Mouse (Mus musculus) spleen, postnatal 36 days (tissue): ENCODE measurements around the gene Srsf2.

ENCODE experiments used
- DNase-seq, 2 experiments: peaks; one replicate each; pipeline ENCODE4 v3.0.0; 2022; ENCODE audit warnings: low spot score in 2 of 2, mixed read lengths in 1 of 2

Gene Srsf2

GRCm38 (mm10) chr11:116810528-116810927 is 42.4 kb downstream of the Srsf2 start:
- no peak for DNase-seq

GRCm38 (mm10) chr11:116809520-116809919 is 43.4 kb downstream of the Srsf2 start:
- DNase-seq = no peak

GRCm38 (mm10) chr11:116808811-116809395 is 44.0 kb downstream of the Srsf2 start:
- no peak for DNase-seq

- peak; percentile 58 to 69 for DNase-seq
Observed at GRCm38 (mm10) chr11:116807938-116808606, 44.8 kb downstream of the Srsf2 start.

- DNase-seq = no peak
Observed at GRCm38 (mm10) chr11:116807526-116807925, 45.4 kb downstream of the Srsf2 start.

GRCm38 (mm10) chr11:116807116-116807515 is 45.8 kb downstream of the Srsf2 start:
- DNase-seq = no peak

- DNase-seq = no peak
Observed at GRCm38 (mm10) chr11:116806136-116807071, 46.5 kb downstream of the Srsf2 start.

- DNase-seq = no peak
Observed at GRCm38 (mm10) chr11:116802709-116803108, 50.2 kb downstream of the Srsf2 start.

- DNase-seq = no peak
Observed at GRCm38 (mm10) chr11:116801106-116801505, 51.8 kb downstream of the Srsf2 start.
